In genomic region chr17:52569584-52570270, GRCm38 (mm10) we compare ENCODE assay signal across 9 mouse cellular contexts. TPM values are rescaled to one million over a fixed set of nuclear protein-coding genes. Genes with fewer than 3 reads are reported as not detected.
DNase-seq lines count a peak whose midpoint lies in the region; ATAC-seq and TF ChIP-seq lines count a peak whose summit lies in the region.
"Had no signal": no experiment of that assay in that cellular context is flagged by ENCODE, and none has a peak within 500 bp of the region (broad histone marks: within the 10 kb centered on the region; RNA-seq: fewer than 3 reads in every experiment).

No protein-coding gene starts in this region.

- H3K4me1 ChIP-seq in heart, adult 2 months (ENCODE audit: control insufficient read depth, insufficient read depth, low read length): no peaks in the 10 kb centered on the region
- H3K4me1 ChIP-seq in neural tube, embryonic 14.5 days (ENCODE audit: control insufficient read depth, insufficient read depth, low read length): no peaks in the 10 kb centered on the region

- H3K9ac ChIP-seq in heart, adult 2 months (ENCODE audit: low read depth, low read length): no peak overlapping the region
- H3K9ac ChIP-seq in neural tube, embryonic 14.5 days (replicated peaks; ENCODE audit: low read depth, low read length): no peak overlapping the region

- DNase-seq in heart, adult 2 months: no peak
- no peak for DNase-seq in heart, postnatal 25 days (ENCODE audit: low spot score)
- DNase-seq in ES-CJ7 (ENCODE audit: low read depth, low spot score): peak; percentile 12
- DNase-seq in liver: no peak
- no peak for DNase-seq in heart, adult 9 months (ENCODE audit: low spot score in 2 of 2)

- H3K79me2 ChIP-seq in heart, adult 2 months (replicated peaks; ENCODE audit: control insufficient read depth, insufficient read depth, low read length): no peaks in the 10 kb centered on the region

- 62% methylated on average over 4 of the region's 4 CpGs for WGBS in heart, adult 2 months
- WGBS in neural tube, embryonic 14.5 days: 72% methylated on average over 4 of the region's 4 CpGs

- H3K27me3 ChIP-seq in heart, adult 2 months (ENCODE audit: control insufficient read depth, insufficient read depth, low read length): no peaks in the 10 kb centered on the region
- H3K27me3 ChIP-seq in neural tube, embryonic 14.5 days (ENCODE audit: control insufficient read depth, insufficient read depth, low read length): no peaks in the 10 kb centered on the region

- intact Hi-C loops in heart, adult 2 months (cut with DNase I): no loop called here
- intact Hi-C loops in heart, postnatal 25 days (cut with DNase I): no loop called here

- no peaks in the 10 kb centered on the region for H3K9me3 ChIP-seq in neural tube, embryonic 14.5 days (ENCODE audit: control insufficient read depth, low read length)

- no peak overlapping the region for H3K4me3 ChIP-seq in heart, adult 2 months
- H3K4me3 ChIP-seq in neural tube, embryonic 14.5 days (ENCODE audit: low read depth, low read length): no peak overlapping the region
- H3K4me3 ChIP-seq: myocyte had no signal

- H3K36me3 ChIP-seq in heart, adult 2 months (ENCODE audit: control insufficient read depth, insufficient read depth, low read length): no peaks in the 10 kb centered on the region
- H3K36me3 ChIP-seq in neural tube, embryonic 14.5 days (ENCODE audit: control insufficient read depth, insufficient read depth, low read length): no peaks in the 10 kb centered on the region

- TF ChIP-seq CTCF in heart, adult 2 months (IDR thresholded peaks at IDR 0.05): 0 out of 2 replicates have a peak, but pooled peaks have one; percentile 12

- no peak overlapping the region for H3K4me2 ChIP-seq in neural tube, embryonic 14.5 days (ENCODE audit: low read depth, low read length)

- no peak overlapping the region for H3K27ac ChIP-seq in heart, adult 2 months
- no peak overlapping the region for H3K27ac ChIP-seq in neural tube, embryonic 14.5 days (ENCODE audit: low read depth, low read length)

- peak; percentile 40; the same call in 1 of the 2 replicates for ATAC-seq in granulocyte monocyte progenitor cell, adult 5-6 weeks (replicated peaks; ENCODE audit: poor library complexity, severe bottlenecking)
- ATAC-seq in neural tube, embryonic 14.5 days (ENCODE audit: low read depth): peak; percentile 94
- no peak for ATAC-seq in erythroid progenitor cell, adult 5-6 weeks (replicated peaks; ENCODE audit: low FRiP score, poor library complexity, severe bottlenecking)

- TF ChIP-seq EP300 in heart, adult 2 months (IDR thresholded peaks at IDR 0.05; ENCODE audit: insufficient read depth, low read depth, low read length): no peak

- TF ChIP-seq POLR2A in heart, adult 2 months (IDR thresholded peaks at IDR 0.05; ENCODE audit: insufficient read depth, low read depth, low read length): no peak

RNA-seq across cellular contexts. Expression of gene Kcnh8, which starts 32.8 kb away (rescaled TPM):
- not detected for total RNA-seq in heart, adult 2 months (2021)
- polyA plus RNA-seq in heart, adult 2 months (2012; rRNA removed): 0.06 and 0.09 TPM in 2 replicates
- under 1 TPM in 1 of 2 experiments, not detected in 1; 0.08 TPM for total RNA-seq in heart, postnatal 25 days (2021)
- total RNA-seq in granulocyte monocyte progenitor cell, adult 5-6 weeks (2014; fragmentation: Nextera tagmentation): not detected in 2 replicates
- not detected in 2 replicates for total RNA-seq in granulocyte monocyte progenitor cell, adult 5-6 weeks (2017)
- 5.5 and 6.4 TPM in 2 replicates for polyA plus RNA-seq in neural tube, embryonic 14.5 days (2014; fragmentation: Nextera tagmentation; extraction: Ambion mirVana)
- not detected in 2 replicates for total RNA-seq in erythroid progenitor cell, adult 5-6 weeks (2015; ENCODE audit: low replicate concordance)
- total RNA-seq in erythroid progenitor cell, adult 5-6 weeks (2017; ENCODE audit: low replicate concordance): not detected in 2 replicates
- polyA plus RNA-seq: myocyte had no signal
